Mouse (Mus musculus) left cerebral cortex, adult 9 months (tissue): Measurements from ENCODE around the gene Rhbg.
A peak's percentile ranks its signal among the peaks of the same experiment; 100 is the strongest.

ENCODE experiments used
- DNase-seq, 2 experiments: peaks; one replicate each; pipeline ENCODE4 v3.0.0; 2022; ENCODE audit warnings: low spot score in 2 of 2

Rhbg gene

DNA sequence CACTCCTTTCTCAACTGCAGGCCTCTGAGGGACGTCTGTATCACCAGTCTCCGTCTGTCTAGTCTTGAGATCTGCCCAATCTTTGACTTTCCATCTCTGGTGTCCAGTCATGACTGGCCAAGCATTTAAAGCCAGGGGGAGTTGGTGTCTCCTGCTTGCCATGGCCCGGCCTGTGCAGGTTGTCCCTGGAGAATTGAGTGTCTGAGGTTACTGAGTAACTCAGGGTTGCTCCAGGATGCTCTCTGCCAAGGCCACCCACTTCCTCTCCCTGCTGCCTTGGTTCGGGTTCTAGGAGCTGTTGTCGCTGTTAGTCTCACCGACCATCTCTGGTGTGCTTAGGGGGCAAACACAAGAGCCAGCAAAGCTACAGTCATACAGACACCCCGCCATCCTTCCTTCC, 1.9 kb upstream of the Rhbg start:
- no peak for DNase-seq

DNA sequence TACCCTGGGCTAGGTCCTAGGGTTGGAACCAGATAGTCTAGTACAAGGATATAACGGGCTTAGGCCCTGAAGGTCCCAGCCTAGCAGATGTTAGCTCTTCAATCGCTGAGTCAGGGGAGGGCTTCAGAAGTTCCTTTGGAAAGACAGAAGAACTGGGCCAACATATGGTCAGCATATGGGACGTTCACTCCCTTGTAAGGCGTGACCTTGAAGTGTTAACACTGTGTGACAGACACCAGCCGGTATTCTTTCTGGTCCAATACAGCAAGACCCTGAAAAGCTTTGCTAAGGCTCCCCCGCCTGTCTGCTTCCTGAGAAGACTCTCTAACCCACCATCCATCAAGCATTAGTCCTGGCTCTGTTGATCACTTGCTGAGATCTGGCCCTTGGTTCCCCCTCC, 1.4 kb upstream of the Rhbg start:
- no peak for DNase-seq

DNA sequence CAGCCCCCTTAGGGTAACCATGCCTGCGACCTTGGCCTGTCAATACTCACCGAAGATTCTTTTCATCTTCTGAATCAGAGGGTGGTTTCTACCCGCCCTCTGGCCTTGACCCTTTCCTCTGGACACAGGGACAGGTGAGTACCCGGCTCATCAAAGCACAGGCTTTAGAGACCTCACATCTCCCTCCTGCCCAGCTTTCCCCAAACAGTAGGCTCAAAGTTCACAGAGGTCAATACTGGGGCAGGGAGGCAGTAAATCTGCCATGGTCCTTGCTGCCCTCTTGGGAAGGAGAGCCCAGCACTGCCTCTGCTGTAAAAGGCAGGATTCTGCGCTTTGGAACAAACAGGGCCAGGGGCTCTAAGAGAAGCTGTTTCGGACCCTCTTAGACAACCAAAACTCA, 1.8 kb downstream of the Rhbg start:
- DNase-seq, result no peak

DNA sequence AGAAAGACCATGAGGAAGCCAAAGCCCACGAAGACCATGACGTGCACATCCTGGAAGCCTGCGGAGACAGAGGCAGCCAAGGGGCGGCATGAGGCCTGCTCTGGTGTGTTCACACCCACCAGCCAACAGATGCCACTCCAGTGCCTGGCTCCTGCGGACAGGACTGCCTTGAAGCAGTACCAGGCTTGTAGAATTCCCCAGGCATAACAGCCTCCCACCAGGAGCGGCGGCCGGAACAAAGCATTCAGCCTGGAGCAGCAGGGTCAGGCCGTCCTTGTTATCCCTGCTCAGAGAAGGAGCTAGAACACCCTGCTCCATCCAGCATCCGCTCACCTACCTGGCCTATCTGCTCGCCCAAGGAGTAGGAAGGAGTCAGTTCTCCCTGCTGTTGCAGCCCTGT, 6.1 kb downstream of the Rhbg start:
- DNase-seq, result no peak

DNA sequence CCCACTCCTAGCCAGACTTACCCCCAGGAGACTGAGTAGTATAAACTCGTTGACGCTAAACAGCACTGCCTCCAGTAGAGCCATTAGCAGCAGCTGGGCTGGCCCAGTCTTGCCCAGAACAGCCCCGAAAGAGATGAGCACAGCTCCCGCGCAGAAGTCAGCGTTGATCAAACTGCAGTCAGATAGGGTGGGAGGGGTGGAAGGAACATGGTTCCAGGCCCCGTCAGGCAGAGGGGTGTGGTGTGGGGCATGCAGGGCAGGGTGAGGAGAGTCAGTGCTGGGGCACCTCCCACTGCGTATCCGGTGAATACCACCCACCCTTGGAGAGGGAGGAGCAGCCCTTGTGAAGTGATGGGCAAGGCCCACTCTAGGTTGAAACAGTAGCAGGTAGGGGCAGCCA, 6.8 kb downstream of the Rhbg start:
- no peak for DNase-seq

DNA sequence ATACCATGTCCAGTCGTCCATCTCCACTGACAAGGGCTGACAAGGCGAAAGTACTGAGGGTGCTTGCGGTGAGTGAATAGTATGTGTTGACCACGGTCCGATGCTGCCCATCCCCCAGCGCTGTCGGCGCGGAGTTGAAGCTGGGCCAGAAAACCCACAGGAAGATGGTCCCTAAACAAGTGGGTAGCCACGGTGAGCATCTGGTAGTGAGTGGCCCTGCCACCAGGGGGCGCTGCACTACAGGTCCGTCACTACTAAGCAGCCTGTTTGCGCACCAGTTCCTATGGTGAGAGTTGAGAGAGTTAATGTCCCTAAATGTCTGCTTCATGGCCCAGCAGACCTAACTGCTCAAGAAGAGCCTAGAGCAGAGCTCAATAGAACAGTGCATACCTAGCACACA, 8.7 kb downstream of the Rhbg start:
- no peak for DNase-seq

DNA sequence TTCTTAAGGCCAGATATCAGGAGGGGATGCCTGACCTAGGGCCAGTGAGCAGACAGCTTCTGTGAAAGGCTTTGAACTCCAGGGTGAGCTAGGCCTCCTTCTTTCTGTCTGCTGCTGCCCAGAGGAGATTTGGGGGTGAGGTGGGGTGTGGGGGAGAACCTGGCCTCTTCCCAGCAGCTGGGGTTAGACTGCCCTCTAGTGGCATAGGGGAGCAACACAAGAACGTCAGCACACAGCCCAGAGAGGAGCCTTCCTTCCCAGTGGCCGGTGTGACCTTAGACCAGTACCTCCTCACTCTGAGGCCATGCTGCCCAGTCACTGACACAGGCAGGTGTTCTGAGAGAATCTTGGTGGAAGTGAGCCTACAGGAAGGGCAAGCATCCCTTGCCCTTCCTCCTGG, 10.4 kb downstream of the Rhbg start:
- no peak for DNase-seq

DNA sequence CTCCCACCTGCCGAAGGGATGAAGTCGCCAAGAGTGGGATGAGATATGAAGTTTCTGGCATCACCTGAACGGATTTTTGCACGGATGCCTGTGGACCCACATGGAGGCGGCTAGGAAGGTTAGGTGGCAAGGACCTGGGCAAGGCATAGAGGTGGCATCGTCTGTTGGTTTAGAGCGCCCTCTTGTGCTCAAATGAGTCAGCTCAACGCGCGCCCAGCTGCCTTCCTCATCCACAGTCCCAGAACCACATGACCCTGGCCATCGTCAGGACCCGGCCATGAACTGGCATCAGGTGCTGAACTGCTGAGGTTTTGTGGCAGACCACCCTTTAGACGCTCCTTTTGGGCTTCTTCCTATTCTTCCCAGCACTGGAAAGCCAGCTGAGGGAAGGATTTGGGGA, 12.0 kb downstream of the Rhbg start:
- peak in 1 of 2 experiments; percentile 87 for DNase-seq

DNA sequence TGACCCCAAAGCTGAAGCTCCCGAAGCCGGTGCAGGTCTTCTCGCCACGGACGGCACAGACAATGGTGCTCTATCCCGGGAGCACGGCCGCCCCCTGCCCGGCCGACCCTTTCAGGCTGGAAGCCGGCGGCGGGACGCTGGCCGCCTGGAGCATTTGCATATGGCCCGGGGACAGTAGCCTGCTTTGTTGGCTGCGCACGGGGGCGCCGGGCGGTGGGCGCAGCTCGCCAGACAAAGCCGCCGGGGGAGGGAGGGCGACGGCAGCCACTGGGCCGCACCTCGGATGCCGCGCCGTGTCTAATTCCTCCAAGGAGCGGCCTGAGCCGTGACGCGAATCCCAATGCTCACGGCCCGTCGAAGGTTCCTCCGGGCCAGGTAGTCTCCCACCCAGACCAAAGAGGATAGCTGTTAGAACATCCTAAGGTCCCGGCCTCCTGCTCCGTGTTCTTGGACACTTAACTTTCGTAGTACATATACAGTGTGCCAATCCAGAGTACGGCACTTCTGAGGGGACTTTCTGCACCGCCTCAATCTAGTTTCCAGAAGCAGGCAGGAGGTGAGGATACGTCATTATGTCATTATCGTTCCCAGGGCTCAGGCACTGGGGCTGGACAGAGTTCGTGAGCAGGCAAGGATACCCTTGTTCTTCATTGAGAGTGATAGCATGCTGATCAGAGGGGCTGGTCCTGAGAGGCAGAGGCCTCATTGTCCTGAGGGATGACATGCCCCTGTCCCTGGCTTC, 13.3 kb downstream of the Rhbg start:
- no peak for DNase-seq

DNA sequence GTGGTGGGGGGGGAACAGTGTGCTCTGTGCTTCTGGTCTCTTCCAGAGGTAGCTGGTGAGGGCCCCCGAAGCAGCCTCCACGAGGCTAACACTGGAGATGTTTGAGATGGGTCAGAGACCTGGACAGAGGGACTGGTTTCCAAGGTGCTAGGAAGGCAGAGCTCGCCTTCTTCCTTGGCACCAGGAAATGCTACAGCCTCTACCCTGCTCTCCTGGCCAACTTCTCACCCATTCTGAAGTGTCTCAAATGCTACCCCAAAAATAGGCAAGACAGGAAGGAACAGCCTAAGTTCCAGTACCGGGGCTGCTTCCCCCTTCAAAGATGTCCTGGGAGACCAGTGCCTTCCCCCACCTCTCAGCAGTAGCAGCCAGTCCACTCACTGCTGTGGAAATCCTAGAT, 15.1 kb downstream of the Rhbg start:
- DNase-seq, result no peak

DNA sequence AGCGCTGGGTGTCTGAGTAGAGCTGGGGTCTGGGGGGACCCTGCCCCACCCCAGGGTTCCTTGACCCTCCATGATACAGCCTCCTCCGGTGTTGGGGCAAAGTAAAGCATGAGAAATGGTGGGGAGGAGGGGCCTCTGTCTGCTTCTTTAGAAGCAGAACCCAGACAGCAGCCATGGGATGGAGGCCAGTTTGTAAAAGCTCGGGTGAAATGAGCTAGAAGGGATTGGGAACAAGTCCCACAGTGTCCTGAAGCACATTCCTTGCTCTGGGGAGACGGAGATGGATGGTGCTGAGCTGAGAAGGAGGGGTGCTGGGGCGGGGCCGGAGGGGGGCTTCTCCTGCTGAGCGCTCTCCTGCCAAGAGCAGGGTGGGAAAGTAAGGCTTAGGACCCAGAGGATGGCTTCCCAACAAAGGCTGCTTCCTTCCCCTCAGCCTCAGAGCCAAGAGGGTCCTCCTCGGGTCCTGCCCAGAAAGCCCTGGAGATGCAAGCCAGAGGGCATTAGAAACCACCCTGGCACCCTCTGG, 15.6 kb downstream of the Rhbg start:
- DNase-seq, result no peak

DNA sequence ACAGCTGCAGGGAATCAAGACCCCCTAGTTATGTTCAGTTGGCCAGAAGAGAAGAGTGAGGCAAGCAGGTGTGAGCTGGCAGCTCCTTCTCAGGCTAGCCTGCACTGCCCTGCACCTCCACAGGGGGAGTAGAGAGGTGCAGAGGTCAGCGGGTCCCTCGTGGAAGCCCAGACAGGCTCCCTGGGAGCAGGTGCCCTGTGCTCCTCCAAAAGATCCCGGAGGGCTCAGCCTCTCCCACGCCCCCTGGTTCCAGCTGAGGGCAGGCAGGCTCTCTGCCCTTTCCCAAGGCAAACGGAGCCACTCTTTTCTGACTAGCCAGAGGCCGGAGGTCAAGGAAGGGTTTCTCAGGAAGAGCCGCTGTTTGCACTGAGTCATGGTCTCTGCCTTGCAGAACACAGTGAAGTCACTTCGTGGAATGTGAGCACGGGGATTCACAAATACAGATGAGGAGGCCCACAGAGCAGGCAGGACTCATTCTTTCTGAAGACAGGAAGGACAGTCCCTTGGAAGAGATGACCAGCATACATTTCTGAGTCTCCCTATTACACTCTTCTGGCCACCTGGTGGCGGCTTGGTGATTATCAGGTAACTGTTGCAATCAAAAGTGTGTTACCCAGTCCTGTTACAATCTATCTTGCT, 16.8 kb downstream of the Rhbg start:
- no peak for DNase-seq

DNA sequence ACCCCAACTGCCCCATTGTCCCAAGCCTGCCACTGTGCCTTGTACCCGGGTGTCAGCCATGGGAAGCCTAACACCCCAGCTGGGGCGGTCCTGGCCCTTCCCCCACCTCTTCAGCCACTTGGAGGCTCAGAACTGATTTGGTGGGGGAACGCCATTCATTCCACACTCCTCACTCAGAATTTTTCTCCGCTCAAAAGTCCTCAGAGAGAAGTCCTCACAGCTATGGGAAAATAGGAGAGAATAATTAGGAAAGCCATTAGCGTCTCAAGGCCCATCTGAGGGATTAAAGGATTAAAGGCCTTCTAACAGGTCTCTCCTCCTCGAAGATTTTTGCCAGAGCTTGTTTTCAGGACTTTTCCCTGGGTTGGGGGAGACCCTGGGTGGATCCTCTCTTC, 17.4 kb downstream of the Rhbg start:
- no peak for DNase-seq

DNA sequence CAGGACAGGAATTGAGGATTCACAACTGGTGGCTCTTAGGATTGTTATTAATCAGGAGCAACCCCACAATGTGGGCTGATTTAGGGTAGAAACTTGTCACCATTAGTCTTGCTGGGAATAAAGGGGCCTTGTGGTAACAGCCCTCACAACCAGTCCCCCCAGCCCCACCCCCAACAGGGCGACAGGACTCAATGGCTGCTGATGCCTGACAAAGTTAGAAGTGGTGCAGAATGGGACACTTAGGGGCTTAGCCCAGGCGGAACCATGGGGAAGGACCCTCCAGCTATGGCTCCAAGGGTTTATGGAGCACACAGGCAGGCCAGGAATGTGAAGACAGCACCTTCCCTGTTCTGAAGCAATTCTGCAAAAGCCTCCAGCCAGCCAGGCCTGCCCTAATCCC, 18.9 kb downstream of the Rhbg start:
- no peak for DNase-seq

DNA sequence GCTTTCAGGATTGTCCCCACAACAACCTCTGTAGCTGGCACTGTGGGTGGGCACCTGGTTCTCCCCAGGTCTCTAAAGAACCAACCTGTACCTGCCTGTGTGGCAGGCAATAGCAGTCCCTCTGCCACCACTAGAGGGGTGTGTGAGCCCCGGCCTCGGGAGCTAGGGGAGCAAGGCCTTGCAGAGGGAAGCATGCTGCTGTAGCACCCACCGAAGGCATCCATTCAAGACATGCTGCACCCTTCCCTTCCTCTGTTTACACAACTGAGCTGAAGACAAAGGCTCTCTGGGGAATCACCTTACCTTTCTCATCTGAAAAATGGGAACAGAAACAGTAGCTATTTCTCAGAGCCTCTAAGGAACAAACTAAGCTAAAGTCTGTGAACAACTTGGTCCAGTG, 19.3 kb downstream of the Rhbg start:
- no peak for DNase-seq

DNA sequence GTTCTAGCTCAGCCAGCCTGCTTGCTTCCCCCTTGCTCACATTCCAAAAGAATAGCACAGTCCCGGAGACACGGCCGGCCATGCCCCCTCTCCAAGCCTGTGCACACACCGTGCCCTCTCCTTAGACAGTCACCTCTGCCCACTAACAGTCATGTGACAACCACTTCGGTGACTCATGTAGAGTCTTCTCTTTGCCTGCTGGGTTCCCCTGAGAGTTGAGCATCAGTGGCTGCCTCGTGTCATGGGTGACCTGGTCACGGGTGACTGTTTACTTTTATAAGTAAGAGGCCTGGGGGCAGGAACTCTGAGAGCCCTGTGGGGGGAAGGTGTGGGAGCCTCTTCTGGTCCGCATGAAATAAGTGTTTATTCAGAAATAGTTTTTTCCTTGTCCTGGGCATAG, 20.5 kb downstream of the Rhbg start:
- DNase-seq, result no peak

DNA sequence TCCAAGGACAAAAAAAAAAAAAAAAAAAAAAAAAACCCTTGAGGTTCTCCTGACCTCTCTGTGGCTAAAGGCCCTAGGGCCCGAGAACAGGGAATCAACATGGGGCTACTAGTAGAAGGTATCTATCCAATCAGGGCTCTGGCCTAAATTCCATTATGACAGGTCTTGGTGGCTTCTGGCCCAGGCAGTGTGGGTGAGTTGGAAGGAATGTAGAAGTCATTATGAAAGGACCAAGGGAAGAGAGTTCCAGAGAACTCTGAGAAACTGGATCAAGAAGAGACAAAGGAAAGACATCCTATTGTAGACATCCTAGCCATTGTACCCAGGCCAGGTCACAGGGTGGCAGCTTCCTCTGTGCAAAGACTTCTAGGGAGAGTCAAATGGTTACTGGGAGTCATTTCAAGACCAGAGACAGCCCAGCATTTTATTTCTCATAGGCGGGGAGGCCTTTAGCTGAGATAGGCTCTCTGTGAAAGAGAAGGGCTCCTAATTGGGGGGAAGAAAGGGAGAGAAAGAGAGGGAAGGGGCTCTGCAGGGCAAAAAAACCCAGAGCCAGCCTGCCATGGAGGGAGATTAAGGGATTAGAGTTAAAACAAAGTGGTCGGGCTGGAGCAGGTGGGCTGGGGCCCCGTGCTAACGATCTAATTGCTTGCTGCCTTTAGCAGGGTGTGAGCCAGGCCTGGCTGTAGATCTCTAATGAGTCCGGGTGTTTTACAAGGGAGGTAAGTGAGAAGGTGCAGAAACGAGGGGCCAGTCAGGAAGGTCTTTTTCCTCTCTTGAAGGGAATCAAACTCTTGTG, 21.5 kb downstream of the Rhbg start:
- DNase-seq, result no peak

DNA sequence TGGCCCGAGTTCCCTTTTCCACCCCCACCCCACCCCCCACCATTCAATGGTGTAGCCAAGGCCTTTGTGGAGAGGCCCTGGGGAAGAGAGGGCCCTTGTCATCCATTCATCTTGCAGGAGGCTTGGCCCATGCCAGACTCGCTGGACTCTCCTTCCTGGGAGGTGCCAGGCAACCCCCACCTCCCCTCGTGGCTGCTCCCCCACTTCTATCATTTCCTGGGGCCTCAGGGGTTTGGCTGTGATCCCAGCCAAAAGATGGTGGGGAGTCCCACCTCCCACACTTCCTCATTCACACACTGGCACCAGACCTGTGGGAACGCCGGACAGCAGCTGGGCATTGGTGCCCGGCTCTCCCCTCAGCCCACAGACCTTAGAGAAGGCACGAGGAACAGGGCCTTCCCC, 22.2 kb downstream of the Rhbg start:
- peak; percentile 46 to 76 for DNase-seq

DNA sequence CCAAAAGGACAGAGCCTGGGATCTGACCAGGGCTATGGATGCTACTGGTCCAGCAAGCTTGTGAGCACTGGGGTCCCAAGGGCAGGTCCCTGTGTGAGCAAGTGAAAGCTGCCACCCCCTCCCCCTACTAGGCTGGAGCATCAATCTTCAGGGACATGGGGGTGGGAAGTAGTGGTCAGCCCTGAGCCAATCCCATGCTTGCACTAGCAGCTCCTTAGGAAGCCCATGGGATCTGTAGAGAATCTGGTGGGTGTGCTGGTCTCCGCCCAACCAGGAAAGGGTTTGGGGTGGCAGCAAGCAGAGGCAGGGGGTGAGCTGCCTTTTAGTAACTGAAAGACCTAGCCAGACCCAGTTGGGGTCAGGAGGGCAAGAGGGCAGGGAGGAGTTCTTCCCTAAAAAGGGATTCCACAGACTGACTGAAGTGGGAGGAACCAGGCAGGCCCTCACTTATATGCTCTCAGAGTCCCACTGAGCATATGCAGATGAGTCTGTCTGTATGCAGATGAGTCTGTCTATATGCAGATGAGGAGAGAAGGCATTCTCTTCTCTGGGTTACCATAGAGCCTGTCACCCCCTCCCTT, 23.4 kb downstream of the Rhbg start:
- DNase-seq, result no peak

DNA sequence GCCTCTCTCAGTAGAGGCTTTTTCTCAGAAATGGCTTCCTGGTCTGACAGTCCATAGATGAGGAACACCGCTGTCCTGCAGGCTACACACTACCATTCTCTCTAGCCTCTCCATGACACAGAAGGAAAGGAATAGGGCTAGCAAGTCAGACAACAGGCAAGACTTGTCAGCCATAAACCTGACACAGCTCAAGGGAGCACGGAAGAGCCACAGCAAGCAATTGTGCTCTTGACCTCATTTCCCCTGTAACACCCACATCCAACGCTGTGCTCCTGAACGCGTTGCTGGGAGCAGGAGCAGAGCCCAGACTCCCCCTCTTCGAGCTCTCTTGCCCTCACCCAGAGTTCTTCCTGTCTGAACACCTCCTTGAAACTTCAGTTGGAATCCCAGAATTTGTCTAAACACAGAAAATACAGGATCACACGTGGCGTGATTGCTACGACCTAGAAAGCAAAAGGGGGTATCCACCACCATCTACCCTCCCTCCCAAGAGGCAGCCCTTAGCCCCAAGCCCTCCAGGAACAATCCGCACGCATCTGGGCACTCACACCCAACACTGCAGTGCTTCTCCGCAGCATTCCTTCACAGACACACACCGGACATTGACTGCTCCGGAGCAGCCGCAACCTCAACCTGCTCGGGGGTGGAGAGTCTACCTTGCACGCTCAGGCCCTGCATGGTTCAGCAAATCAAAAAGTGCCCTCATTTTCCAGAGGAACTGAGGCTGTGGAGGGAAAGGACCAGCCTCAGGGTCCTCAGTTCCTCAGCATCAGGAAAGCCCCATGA, 24.1 kb downstream of the Rhbg start:
- no peak for DNase-seq

DNA sequence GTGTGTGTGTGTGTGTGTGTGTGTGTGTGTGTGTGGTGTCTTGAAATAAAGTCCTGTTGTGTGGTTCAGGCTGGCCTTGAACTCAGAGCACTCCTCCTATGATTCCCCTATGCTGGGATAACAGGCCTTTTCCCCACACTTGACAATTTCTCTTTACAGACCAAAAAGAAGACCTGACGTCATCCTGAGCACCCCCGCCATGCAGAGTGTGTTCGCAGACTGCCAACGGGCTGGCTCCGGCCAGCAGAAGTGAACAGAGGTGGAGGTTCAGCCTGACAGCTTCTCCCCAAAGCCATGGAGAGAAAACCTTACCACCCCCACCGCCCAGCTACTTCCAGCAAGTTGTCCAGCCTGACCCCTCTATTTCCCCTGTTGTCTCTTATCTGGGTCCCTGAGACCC, 25.0 kb downstream of the Rhbg start:
- DNase-seq, result no peak

DNA sequence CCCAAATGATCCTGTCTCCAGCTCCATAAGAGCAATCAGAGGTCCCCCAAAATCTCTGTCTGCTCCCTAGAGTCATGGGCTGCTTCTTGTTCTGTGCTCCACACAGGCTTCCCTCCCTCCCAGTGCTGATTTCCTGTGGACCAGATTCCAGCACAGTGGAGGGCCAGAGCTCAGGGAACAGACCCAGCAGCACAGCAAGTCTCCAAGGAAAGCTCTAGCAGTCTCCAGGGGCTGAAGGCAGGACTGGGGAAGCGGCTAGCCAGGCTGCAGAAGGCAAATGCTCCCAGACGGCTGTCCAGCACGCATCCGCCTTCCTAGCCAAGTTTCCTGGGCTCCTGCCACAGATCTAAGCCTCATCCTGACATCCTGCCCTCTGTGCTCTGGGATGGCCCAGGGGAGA, 25.6 kb downstream of the Rhbg start:
- no peak for DNase-seq
